Mouse (Mus musculus): ENCODE data around the gene Celf2. TPM values are rescaled to one million over a fixed set of nuclear protein-coding genes. Genes with fewer than 3 reads are reported as not detected.
A peak's percentile ranks its signal among the peaks of the same experiment; 100 is the strongest.

The Celf2 gene
- polyA plus RNA-seq, 1 experiment from 2014 or later: 13.9 TPM

DNA sequence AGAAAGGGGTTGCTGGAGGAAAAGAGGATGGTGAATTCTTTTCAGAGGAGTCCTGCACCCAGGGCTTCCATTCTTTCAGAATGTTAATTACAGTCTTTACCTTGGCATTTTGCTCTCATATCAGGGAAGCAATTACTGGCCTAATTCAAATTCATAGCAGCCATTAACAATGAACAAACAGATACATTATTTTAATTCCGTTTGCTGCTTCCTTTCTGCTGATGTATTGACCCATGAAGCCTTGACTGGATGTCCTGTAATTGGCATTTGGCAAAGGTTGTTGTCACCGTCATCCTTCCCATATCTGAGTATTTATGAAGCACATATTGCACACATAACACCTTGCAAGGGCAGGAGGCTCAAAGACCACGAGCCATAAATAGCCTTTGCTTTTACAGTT is 343.6 kb downstream of the Celf2 start:
- WGBS: 71% methylated on average over 3 of the region's 3 CpGs

DNA sequence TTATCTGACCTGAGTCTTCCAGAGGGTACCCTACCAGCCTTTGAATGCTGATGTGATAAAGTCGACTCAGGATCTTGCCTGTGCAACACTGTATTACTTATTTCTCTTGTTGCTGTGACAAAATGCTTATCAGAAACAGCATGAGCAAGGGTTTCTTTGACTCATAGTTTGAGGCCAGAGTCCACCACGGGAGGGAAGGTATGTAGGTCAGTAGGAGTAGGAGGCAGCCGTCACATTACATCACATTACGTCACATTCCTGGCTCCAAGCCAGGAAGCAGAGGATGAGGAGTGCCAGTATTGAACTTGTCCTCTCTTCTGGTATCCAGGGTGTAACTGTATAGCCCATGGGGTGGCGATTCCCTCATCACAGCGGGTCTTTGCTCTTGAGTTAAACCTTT is 349.3 kb downstream of the Celf2 start:
- Histone ChIP-seq H3K36me3 (ENCODE audit: insufficient read depth, low read length) (no peaks in the 10 kb centered on the region), H3K27me3 (ENCODE audit: insufficient read depth, low read length) (no peaks in the 10 kb centered on the region), H3K9ac (ENCODE audit: low read depth, low read length) (no peak overlapping the region), H3K9me3 (replicated peaks; ENCODE audit: low read length) (no peaks in the 10 kb centered on the region), H3K4me3 (replicated peaks; ENCODE audit: low read depth, low read length) (no peak overlapping the region), H3K4me1 (replicated peaks; ENCODE audit: insufficient read depth, low read length) (no peaks in the 10 kb centered on the region), H3K27ac (no peak overlapping the region), H3K4me2 (ENCODE audit: low read length) (no peak overlapping the region)
- 0 out of 2 replicates have a peak, but pooled peaks have one; percentile 49 for ATAC-seq (replicated peaks; ENCODE audit: low FRiP score, low read depth)
- WGBS: 59% methylated on average over 6 of the region's 6 CpGs
- DNase-seq (ENCODE audit: low spot score): no peak
- no peak for TF ChIP-seq CTCF (IDR thresholded peaks at IDR 0.05; ENCODE audit: low read depth)

More for the DNA sequence above, 343.6 kb downstream of the Celf2 start:
- no peaks in the 10 kb centered on the region for H3K27me3 ChIP-seq (ENCODE audit: insufficient read depth, low read length)
- H3K9me3 ChIP-seq (replicated peaks; ENCODE audit: low read length): no peaks in the 10 kb centered on the region
- no peak overlapping the region for H3K9ac ChIP-seq (ENCODE audit: low read depth, low read length)
- H3K4me3 ChIP-seq (replicated peaks; ENCODE audit: low read depth, low read length): no peak overlapping the region
- TF ChIP-seq CTCF (IDR thresholded peaks at IDR 0.05; ENCODE audit: low read depth): no peak
- no peak for DNase-seq (ENCODE audit: low spot score)
- H3K27ac ChIP-seq: no peak overlapping the region
- H3K36me3 ChIP-seq (ENCODE audit: insufficient read depth, low read length): no peaks in the 10 kb centered on the region
- H3K4me1 ChIP-seq (replicated peaks; ENCODE audit: insufficient read depth, low read length): no peaks in the 10 kb centered on the region
- H3K4me2 ChIP-seq (ENCODE audit: low read length): no peak overlapping the region
- no peak for ATAC-seq (replicated peaks; ENCODE audit: low FRiP score, low read depth)

DNA sequence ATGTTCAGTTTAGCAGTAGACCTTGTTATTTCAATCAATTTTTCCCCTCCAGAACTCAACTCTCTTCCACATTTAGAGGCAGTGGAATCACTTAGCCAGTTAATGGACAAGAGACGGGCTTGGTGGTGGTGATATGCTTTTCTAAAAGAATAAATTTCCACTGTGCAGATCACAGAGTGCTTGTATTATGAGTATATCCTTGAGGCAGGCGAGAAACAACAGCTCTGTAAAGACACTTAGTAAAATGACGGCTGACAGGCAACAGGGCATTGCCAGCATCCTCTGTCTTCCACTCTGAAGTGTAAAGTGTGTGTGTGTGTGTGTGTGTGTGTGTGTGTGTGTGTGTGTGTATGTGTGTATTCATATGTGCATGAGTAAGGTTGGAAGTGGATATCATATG is 362.1 kb downstream of the Celf2 start:
- TF ChIP-seq CTCF (IDR thresholded peaks at IDR 0.05; ENCODE audit: low read depth): no peak
- no peak overlapping the region for H3K4me2 ChIP-seq (ENCODE audit: low read length)
- H3K9ac ChIP-seq (ENCODE audit: low read depth, low read length): no peak overlapping the region
- H3K27ac ChIP-seq: no peak overlapping the region
- H3K4me3 ChIP-seq (replicated peaks; ENCODE audit: low read depth, low read length): no peak overlapping the region
- H3K9me3 ChIP-seq (replicated peaks; ENCODE audit: low read length): no peaks in the 10 kb centered on the region
- WGBS: 86% methylated on average over 3 of the region's 3 CpGs
- no peaks in the 10 kb centered on the region for H3K4me1 ChIP-seq (replicated peaks; ENCODE audit: insufficient read depth, low read length)
- DNase-seq (ENCODE audit: low spot score) (no peak), ATAC-seq (replicated peaks; ENCODE audit: low FRiP score, low read depth) (no peak)
- no peaks in the 10 kb centered on the region for H3K27me3 ChIP-seq (ENCODE audit: insufficient read depth, low read length)
- H3K36me3 ChIP-seq (ENCODE audit: insufficient read depth, low read length): no peaks in the 10 kb centered on the region

DNA sequence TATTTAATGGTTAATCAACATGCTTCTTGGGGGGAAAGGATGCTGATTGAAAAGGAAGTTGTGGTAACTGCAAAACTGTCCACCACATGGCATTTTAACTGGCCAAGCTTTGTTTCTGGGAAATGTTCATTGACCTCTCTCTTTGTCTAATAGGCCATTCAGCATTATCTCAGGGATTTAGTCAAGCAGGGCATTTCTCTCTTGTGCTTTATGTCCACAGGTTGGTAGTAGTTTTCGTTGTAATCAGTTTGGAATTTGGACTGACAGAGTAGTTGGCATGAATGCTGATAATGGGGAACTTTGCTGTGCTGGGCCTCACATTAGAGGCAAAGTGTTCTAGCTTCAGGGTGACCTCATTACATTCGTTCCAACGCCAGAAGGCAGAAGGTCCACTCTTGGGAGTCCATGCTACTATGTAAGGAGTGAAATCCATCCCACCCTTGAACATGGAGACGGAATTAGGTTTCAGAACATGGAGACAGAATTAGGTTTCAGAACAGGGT is 363.8 kb downstream of the Celf2 start:
- no peak for ATAC-seq (replicated peaks; ENCODE audit: low FRiP score, low read depth)

DNA sequence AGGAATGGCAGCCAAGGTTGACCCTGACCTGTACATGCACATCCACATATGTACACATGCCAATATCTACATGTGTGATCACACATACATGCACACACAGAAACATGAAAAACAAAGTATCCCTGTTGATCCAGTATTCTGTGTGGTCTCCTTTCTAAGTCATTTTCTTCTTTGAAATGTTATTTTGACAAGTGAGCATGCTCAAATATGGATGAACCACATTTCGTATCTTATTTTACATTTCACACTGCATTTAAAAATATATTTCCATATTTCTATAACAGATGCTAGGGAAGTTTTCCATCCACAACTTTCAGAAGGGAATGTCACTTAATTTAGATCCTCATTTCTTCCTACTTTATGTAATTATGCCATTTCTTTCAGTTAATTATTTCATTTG is 364.5 kb downstream of the Celf2 start:
- H3K9me3 ChIP-seq (replicated peaks; ENCODE audit: low read length): no peaks in the 10 kb centered on the region
- H3K27ac ChIP-seq: no peak overlapping the region
- DNase-seq (ENCODE audit: low spot score) (no peak), ATAC-seq (replicated peaks; ENCODE audit: low FRiP score, low read depth) (no peak)
- H3K4me1 ChIP-seq (replicated peaks; ENCODE audit: insufficient read depth, low read length): no peaks in the 10 kb centered on the region
- no peak overlapping the region for H3K9ac ChIP-seq (ENCODE audit: low read depth, low read length)
- no peak for TF ChIP-seq CTCF (IDR thresholded peaks at IDR 0.05; ENCODE audit: low read depth)
- 91% methylated on average over 1 of the region's 1 CpGs for WGBS
- no peaks in the 10 kb centered on the region for H3K27me3 ChIP-seq (ENCODE audit: insufficient read depth, low read length)
- H3K36me3 ChIP-seq (ENCODE audit: insufficient read depth, low read length): no peaks in the 10 kb centered on the region
- H3K4me2 ChIP-seq (ENCODE audit: low read length): no peak overlapping the region
- no peak overlapping the region for H3K4me3 ChIP-seq (replicated peaks; ENCODE audit: low read depth, low read length)

More for the DNA sequence above, 363.8 kb downstream of the Celf2 start:
- H3K4me3 ChIP-seq (replicated peaks; ENCODE audit: low read depth, low read length): no peak overlapping the region
- H3K27ac ChIP-seq: no peak overlapping the region
- no peaks in the 10 kb centered on the region for H3K9me3 ChIP-seq (replicated peaks; ENCODE audit: low read length)
- DNase-seq (ENCODE audit: low spot score): no peak
- WGBS: 92% methylated on average over 4 of the region's 4 CpGs
- no peak overlapping the region for H3K9ac ChIP-seq (ENCODE audit: low read depth, low read length)
- no peak overlapping the region for H3K4me2 ChIP-seq (ENCODE audit: low read length)
- H3K27me3 ChIP-seq (ENCODE audit: insufficient read depth, low read length): no peaks in the 10 kb centered on the region
- no peaks in the 10 kb centered on the region for H3K4me1 ChIP-seq (replicated peaks; ENCODE audit: insufficient read depth, low read length)
- TF ChIP-seq CTCF (IDR thresholded peaks at IDR 0.05; ENCODE audit: low read depth): no peak
- H3K36me3 ChIP-seq (ENCODE audit: insufficient read depth, low read length): no peaks in the 10 kb centered on the region

DNA sequence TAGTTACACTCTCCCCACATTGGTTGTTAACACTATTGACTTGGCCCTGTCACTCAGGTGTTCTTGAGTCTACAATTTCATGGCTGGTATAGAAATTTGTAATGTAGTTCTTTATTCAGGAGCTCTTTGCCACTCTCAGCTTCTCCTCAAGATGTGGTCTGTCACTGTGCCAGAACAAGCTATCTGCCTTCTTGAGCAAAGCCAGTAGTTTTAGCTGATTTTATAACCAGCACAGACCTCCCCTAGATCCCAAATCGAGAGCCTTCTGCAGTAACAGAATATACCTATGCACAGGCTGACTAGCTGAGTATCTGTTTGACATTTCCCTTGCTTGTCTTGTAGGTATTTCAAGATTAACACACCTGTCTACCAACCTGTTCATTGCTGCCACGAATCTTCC is 386.0 kb downstream of the Celf2 start:
- ATAC-seq (replicated peaks; ENCODE audit: low FRiP score, low read depth): no peak
- no peak overlapping the region for H3K4me2 ChIP-seq (ENCODE audit: low read length)
- no peak for TF ChIP-seq CTCF (IDR thresholded peaks at IDR 0.05; ENCODE audit: low read depth)
- WGBS: 80% methylated on average over 2 of the region's 2 CpGs
- H3K27me3 ChIP-seq (ENCODE audit: insufficient read depth, low read length): no peaks in the 10 kb centered on the region
- H3K9ac ChIP-seq (ENCODE audit: low read depth, low read length): no peak overlapping the region
- no peaks in the 10 kb centered on the region for H3K9me3 ChIP-seq (replicated peaks; ENCODE audit: low read length)
- H3K4me3 ChIP-seq (replicated peaks; ENCODE audit: low read depth, low read length): no peak overlapping the region
- no peak overlapping the region for H3K27ac ChIP-seq
- no peaks in the 10 kb centered on the region for H3K4me1 ChIP-seq (replicated peaks; ENCODE audit: insufficient read depth, low read length)
- no peaks in the 10 kb centered on the region for H3K36me3 ChIP-seq (ENCODE audit: insufficient read depth, low read length)
- DNase-seq (ENCODE audit: low spot score): no peak

DNA sequence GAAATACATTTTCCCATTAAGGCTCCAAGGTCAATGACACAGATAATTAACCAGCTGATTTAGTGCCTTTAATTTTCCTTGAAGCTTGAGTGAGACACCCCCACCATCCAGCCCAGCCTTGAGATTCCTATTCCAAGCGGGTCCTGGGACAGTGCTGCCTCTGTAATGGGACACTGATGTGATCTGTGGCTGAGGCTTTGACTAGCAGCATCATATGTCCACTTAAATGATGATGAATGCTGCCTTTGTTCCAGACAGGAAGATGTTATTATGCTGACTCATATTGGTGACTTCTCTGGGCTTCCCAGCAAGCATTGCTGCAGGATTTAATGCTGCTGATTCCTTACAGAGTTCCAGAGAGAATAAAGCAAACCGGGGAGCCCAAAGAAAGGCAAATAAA is 393.6 kb downstream of the Celf2 start:
- Histone ChIP-seq H3K4me3 (replicated peaks; ENCODE audit: low read depth, low read length) (no peak overlapping the region), H3K9ac (ENCODE audit: low read depth, low read length) (no peak overlapping the region), H3K27me3 (ENCODE audit: insufficient read depth, low read length) (no peaks in the 10 kb centered on the region), H3K4me1 (replicated peaks; ENCODE audit: insufficient read depth, low read length) (no peaks in the 10 kb centered on the region), H3K4me2 (ENCODE audit: low read length) (no peak overlapping the region), H3K27ac (no peak overlapping the region), H3K9me3 (replicated peaks; ENCODE audit: low read length) (no peaks in the 10 kb centered on the region), H3K36me3 (ENCODE audit: insufficient read depth, low read length) (no peaks in the 10 kb centered on the region)
- DNase-seq (ENCODE audit: low spot score) (peak; percentile 46), ATAC-seq (replicated peaks; ENCODE audit: low FRiP score, low read depth) (peak; percentile 79)
- TF ChIP-seq CTCF (IDR thresholded peaks at IDR 0.05; ENCODE audit: low read depth): no peak
- WGBS: 24% methylated on average over 2 of the region's 2 CpGs

Data from kidney, postnatal 0 days (tissue).